ENCODE assay signal across 9 mouse cellular contexts in genomic region chr2:6128136-6128805, GRCm38 (mm10). TPM values are rescaled to one million over a fixed set of nuclear protein-coding genes. Genes with fewer than 3 reads are reported as not detected.
DNase-seq lines count a peak whose midpoint lies in the region; ATAC-seq lines count a peak whose summit lies in the region.
"Had no signal": no experiment of that assay in that cellular context is flagged by ENCODE, and none has a peak within 500 bp of the region (broad histone marks: within the 10 kb centered on the region; RNA-seq: fewer than 3 reads in every experiment).

No protein-coding gene starts in this region.

- H3K36me3 ChIP-seq in embryonic facial prominence, embryonic 12.5 days = no peaks in the 10 kb centered on the region
- H3K36me3 ChIP-seq in embryonic facial prominence, embryonic 10.5 days (replicated peaks) = no peaks in the 10 kb centered on the region
- no peaks in the 10 kb centered on the region for H3K36me3 ChIP-seq in heart, embryonic 14.5 days (ENCODE audit: control insufficient read depth, insufficient read depth, low read length)
- H3K36me3 ChIP-seq in liver, embryonic 13.5 days = no peaks in the 10 kb centered on the region

- H3K4me3 ChIP-seq in embryonic facial prominence, embryonic 12.5 days = no peak overlapping the region
- H3K4me3 ChIP-seq in embryonic facial prominence, embryonic 10.5 days = no peak overlapping the region
- peak overlapping the region in 1 of 2 experiments; percentile 74; a peak in 1 of 4 replicates for H3K4me3 ChIP-seq in heart, embryonic 14.5 days (ENCODE audit: control insufficient read depth in 1 of 2, insufficient read depth in 1 of 2, low read depth in 1 of 2, low read length in 2 of 2)
- 0 out of 2 replicates have a peak overlapping the region, but pooled peaks have one; percentile 65 for H3K4me3 ChIP-seq in liver, embryonic 13.5 days (replicated peaks)

- peaks cover 24% of the 10 kb centered on the region for H3K27me3 ChIP-seq in embryonic facial prominence, embryonic 12.5 days
- peaks cover 35% of the 10 kb centered on the region for H3K27me3 ChIP-seq in embryonic facial prominence, embryonic 10.5 days (replicated peaks; ENCODE audit: low read depth, poor library complexity, severe bottlenecking)
- peaks cover 3% of the 10 kb centered on the region; the same call in 1 of the 2 replicates for H3K27me3 ChIP-seq in heart, embryonic 14.5 days (ENCODE audit: control insufficient read depth, insufficient read depth, low read length)
- H3K27me3 ChIP-seq in liver, embryonic 13.5 days = peaks cover 50% of the 10 kb centered on the region

- H3K9ac ChIP-seq in embryonic facial prominence, embryonic 12.5 days = no peak overlapping the region
- H3K9ac ChIP-seq in heart, embryonic 14.5 days (ENCODE audit: low read length) = no peak overlapping the region
- H3K9ac ChIP-seq in liver, embryonic 13.5 days = no peak overlapping the region

- WGBS in embryonic facial prominence, embryonic 12.5 days = 78% methylated on average over 11 of the region's 11 CpGs
- WGBS in embryonic facial prominence, embryonic 10.5 days = 85% methylated on average over 11 of the region's 11 CpGs
- WGBS in heart, embryonic 14.5 days = 66% methylated on average over 11 of the region's 11 CpGs
- 38% methylated on average over 11 of the region's 11 CpGs for WGBS in liver, embryonic 13.5 days (ENCODE audit: insufficient replicate concordance)

- H3K4me2 ChIP-seq in embryonic facial prominence, embryonic 12.5 days (replicated peaks) = peak overlapping the region; percentile 90; the same call in 1 of the 2 replicates
- peak overlapping the region; percentile 78 for H3K4me2 ChIP-seq in heart, embryonic 14.5 days (ENCODE audit: low read length)
- H3K4me2 ChIP-seq in liver, embryonic 13.5 days = peak overlapping the region; percentile 79

- no peak for ATAC-seq in embryonic facial prominence, embryonic 12.5 days (ENCODE audit: insufficient number of reproducible peaks, insufficient read depth, low FRiP score, low TSS enrichment)
- no peak for ATAC-seq in heart, embryonic 14.5 days (ENCODE audit: insufficient number of reproducible peaks, insufficient read depth, low FRiP score, low read depth)
- ATAC-seq in liver, embryonic 13.5 days (ENCODE audit: low read depth) = peak; percentile 60

- H3K27ac ChIP-seq in embryonic facial prominence, embryonic 12.5 days = no peak overlapping the region
- no peak overlapping the region for H3K27ac ChIP-seq in embryonic facial prominence, embryonic 10.5 days (replicated peaks)
- no peak overlapping the region for H3K27ac ChIP-seq in heart, embryonic 14.5 days (replicated peaks in 1 of 2; ENCODE audit: control insufficient read depth in 1 of 2, insufficient read depth in 1 of 2, low read depth in 2 of 2, low read length in 2 of 2)
- no peak overlapping the region for H3K27ac ChIP-seq in liver, embryonic 13.5 days

- no peaks in the 10 kb centered on the region for H3K4me1 ChIP-seq in embryonic facial prominence, embryonic 12.5 days
- peaks cover 9% of the 10 kb centered on the region for H3K4me1 ChIP-seq in embryonic facial prominence, embryonic 10.5 days
- peaks cover 5 to 16% of the 10 kb centered on the region in 2 experiments for H3K4me1 ChIP-seq in heart, embryonic 14.5 days (ENCODE audit: control insufficient read depth in 2 of 2, insufficient read depth in 2 of 2, low read length in 2 of 2)
- peaks cover 20% of the 10 kb centered on the region for H3K4me1 ChIP-seq in liver, embryonic 13.5 days (replicated peaks)

- no peak for DNase-seq in embryonic facial prominence, embryonic 10.5 days (ENCODE audit: low spot score)
- DNase-seq in 3T3-L1 (ENCODE audit: low read depth, low spot score) = peak; percentile 5
- peak; percentile 7 for DNase-seq in liver, embryonic 13.5 days
- DNase-seq in left cerebral cortex, adult 11 months (ENCODE audit: low spot score) = no peak
- DNase-seq in layer of hippocampus, postnatal 25 days (ENCODE audit: extremely low spot score in 1 of 2, low spot score in 1 of 2) = no peak
- no peak for DNase-seq in gastrocnemius, postnatal 4 days (ENCODE audit: low spot score in 2 of 2)
- DNase-seq: right cerebral cortex, postnatal 4 days had no signal

- H3K9me3 ChIP-seq in embryonic facial prominence, embryonic 12.5 days = no peaks in the 10 kb centered on the region
- H3K9me3 ChIP-seq in embryonic facial prominence, embryonic 10.5 days = no peaks in the 10 kb centered on the region
- no peaks in the 10 kb centered on the region for H3K9me3 ChIP-seq in heart, embryonic 14.5 days (ENCODE audit: control insufficient read depth, low read length)
- H3K9me3 ChIP-seq in liver, embryonic 13.5 days (replicated peaks) = no peaks in the 10 kb centered on the region

RNA-seq across cellular contexts. Expression of gene Proser2, which starts 1.7 kb away (rescaled TPM):
- 5.5 and 7.7 TPM in 2 replicates for polyA plus RNA-seq in embryonic facial prominence, embryonic 12.5 days (2016; fragmentation: Nextera tagmentation; extraction: Ambion mirVana)
- polyA plus RNA-seq in embryonic facial prominence, embryonic 10.5 days (2016; fragmentation: Nextera tagmentation; extraction: Ambion mirVana) = 3.6 and 4.4 TPM in 2 replicates
- 11.3 and 14.8 TPM in 2 replicates for polyA plus RNA-seq in heart, embryonic 14.5 days (2014; fragmentation: Nextera tagmentation; extraction: Ambion mirVana)
- polyA plus RNA-seq in liver, embryonic 13.5 days (2015; fragmentation: Nextera tagmentation; extraction: Ambion mirVana) = 4.5 and 5.2 TPM in 2 replicates
- 1 to 10 TPM; 2.2 to 2.4 TPM for total RNA-seq in layer of hippocampus, postnatal 25 days (2021)
- total RNA-seq in gastrocnemius, postnatal 4 days (2021) = 1 to 10 TPM; 3.4 to 3.6 TPM

Comparison
In these comparisons a context has a peak if more than half of its experiments do, and no peak if none do; other contexts are left out.
1. DNase-seq: peak in 3T3-L1 (single experiment) and liver, embryonic 13.5 days (single experiment); none in embryonic facial prominence, embryonic 10.5 days (single experiment), left cerebral cortex, adult 11 months (single experiment), layer of hippocampus, postnatal 25 days (0 of 2) and gastrocnemius, postnatal 4 days (0 of 2).
2. Peak in every context shown above with its lines, with median percentiles within 50 percentile points of each other: H3K4me2 ChIP-seq.